Mouse (Mus musculus): Measurements from ENCODE around the gene Nudt14.

The Nudt14 gene

DNA sequence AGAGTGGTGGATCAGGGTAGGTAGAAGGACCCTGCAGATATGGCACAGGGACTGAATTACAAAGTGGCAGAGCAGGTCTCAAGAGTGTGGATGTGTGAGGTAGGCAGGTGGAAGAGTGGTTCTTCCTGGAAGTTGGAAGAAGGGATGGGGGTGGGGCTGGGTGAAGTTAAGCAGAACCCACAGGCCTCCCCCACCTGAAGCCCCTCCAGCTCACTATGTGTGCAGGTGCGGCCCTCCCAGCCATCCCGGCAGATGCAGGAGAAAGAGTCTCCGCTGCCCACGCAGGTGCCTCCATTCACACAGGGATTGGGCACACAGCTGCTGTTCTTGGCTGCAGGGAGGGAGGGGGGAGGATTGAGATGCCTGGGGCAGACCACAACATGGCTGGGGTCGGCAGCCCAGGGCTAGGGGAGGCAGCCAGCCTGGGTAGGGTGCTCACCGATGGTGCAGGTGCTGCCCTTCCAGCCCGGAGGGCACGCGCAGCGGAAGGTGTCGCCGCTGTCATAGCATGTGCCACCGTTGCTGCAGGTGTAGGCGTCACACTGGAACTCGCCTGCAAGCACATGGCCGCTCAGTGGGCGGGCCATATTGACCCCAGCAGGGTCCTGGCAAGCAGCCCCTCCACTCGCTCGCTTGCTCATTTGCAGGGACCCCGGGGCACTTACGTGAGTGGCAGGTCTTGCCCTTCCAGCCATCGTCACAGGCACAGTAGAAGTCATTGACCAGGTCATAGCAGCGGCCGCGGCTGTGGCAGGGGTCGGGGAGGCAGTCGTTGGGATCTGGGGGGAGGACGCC lies 28.8 kb downstream of the Nudt14 start:
- DNase-seq (ENCODE audit: low spot score), result no peak

DNA sequence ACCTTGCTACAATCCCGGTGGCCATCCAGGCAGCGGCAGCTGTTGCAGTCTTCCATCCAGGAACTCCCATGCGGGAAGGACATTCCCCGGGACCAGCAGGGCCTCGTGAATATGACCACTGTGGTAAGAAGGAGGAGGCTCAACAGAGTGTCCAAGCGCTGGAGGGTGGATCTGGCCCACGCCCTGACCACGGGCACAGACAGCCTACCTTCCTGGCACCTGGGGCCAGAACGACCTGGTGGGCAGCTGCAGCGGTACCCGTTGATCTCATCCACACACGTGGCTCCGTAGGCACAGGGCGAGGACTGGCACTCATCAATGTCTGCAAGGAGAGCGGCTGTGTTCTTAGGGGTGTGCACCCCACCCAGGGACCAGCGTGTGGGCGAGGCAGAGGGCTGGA lies 30.2 kb downstream of the Nudt14 start:
- no peak for DNase-seq (ENCODE audit: low spot score)

DNA sequence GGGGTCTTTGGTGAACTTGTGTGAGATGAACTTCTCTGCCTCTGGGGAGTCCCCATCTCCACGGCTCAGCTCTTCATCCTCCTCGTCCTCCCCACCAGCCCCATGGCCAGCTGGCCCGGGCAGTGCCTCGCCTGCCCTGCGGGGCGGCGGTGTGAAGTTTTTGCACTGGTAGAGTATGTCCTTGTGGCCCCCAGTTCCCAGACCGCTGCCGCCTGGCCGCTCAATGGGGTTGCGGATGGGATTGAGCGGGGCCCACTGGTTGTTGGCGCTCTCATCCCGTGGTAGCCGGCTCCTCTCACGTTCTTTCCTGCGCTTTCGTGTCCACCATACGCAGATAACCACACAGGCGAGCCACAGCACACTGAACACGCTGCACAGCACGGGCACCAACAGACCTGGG lies 32.9 kb downstream of the Nudt14 start:
- no peak for DNase-seq (ENCODE audit: low spot score)

DNA sequence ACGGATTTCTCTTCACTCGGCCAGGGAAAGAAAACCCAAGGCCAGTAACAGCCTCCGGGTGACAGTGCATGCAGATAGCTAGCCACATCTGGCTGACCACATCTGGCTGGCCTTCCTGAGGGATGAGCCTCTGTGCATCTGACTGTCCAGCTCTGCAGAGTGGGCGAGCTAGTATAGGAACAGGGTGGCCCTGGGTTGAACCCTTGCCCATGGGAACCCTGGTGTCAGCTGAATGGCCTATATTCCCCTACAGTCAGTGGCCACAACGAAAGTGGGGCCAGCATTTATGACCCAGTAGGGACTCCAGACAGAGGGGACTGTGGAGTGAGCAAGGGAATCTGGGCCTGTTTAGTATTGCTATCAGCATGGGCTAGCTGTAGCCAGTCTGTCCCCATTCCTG lies 36.9 kb downstream of the Nudt14 start:
- no peak for DNase-seq (ENCODE audit: low spot score)

- no peak for DNase-seq (ENCODE audit: low spot score)
Observed at GRCm38 (mm10) chr12:112903941-112904340, 38.0 kb downstream of the Nudt14 start.

- DNase-seq (ENCODE audit: low spot score), result no peak
Observed at GRCm38 (mm10) chr12:112900641-112901040, 41.3 kb downstream of the Nudt14 start.

DNA sequence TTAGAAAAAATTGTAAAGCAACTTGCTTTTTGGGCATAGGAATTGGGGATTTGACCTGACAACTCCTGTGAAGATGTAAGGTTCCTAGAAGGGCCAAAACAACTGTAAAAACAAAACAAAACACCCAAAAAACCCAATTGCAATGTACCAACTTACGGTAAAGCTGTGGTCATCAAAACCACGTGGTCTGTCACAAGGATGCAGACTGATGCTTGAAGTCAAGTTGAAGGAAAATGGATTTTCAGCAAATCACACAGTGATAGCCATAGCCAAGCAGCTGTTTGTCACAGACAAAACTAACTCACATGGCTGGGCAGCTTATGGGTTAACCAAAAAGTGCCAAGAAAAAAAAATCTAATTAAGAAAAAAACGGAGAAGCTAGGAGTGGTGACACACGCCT lies 43.0 kb downstream of the Nudt14 start:
- no peak for DNase-seq (ENCODE audit: low spot score)

- DNase-seq (ENCODE audit: low spot score), result no peak
Observed at GRCm38 (mm10) chr12:112898351-112898750, 43.6 kb downstream of the Nudt14 start.

- DNase-seq (ENCODE audit: low spot score), result no peak
Observed at GRCm38 (mm10) chr12:112897522-112898212, 44.3 kb downstream of the Nudt14 start.

GRCm38 (mm10) chr12:112894969-112895368 lies 47.0 kb downstream of the Nudt14 start:
- DNase-seq (ENCODE audit: low spot score), result no peak

DNA sequence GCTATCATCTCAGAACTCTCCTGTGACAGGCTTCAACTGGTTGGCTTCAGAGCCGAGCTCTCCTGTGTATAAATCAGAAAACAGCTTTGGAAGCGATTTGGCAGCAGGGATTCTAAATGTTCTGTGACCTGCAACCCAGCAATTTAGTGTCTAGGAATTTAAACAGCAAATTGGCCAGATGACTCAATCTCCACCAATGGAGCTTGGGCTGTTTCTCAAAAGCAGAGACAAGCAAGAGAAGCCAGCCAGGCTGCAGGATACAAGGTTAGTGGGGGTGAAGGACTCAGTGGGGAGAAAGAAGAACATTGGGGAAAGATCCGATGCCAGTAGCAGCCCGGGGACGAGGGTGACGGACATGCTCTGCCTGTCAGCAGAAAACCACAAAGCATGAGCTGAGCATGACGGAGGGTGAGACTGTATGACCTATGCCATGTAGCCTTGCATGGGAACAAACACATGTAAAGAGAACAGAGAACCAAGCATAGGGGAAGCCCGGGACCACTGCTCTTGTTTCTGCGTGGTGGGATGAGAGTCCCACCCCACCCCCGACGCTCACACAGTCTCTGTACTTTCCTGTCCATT lies 47.5 kb downstream of the Nudt14 start:
- peak; percentile 60 for DNase-seq (ENCODE audit: low spot score)

GRCm38 (mm10) chr12:112885465-112885864 lies 56.5 kb downstream of the Nudt14 start:
- DNase-seq (ENCODE audit: low spot score), result no peak

Measured in adipocyte (in vitro differentiated cells).